Mouse (Mus musculus) kidney, postnatal 0 days (tissue): ENCODE measurements at regions not wholly inside any gene's neighbourhood (a gene's known extent, or its start where the extent isn't known, plus 50 kb on each side); places are given as distances from the start of the nearest gene placed in this dataset.

Source experiments
- ATAC-seq: fragments of 200-750 bp; cut with Nextera tagmentation; replicated peaks from 2 replicates; pipeline ENCODE4 v1.8.0; 2017; ENCODE audit warnings: low read depth, moderate number of reproducible peaks, moderate TSS enrichment, moderate library complexity; ENCODE audit not compliant: low FRiP score
- DNase-seq: peaks from one replicate; pipeline ENCODE4 v3.0.0-alpha.2; 2016; ENCODE audit warnings: low spot score
- H3K27ac ChIP-seq: fragments of 300-500 bp; sonication (generic); 2 replicates; pipeline ENCODE4 v1.5.1; 2014; ENCODE audit warnings: mild to moderate bottlenecking
- H3K27me3 ChIP-seq: fragments of 300-500 bp; sonication (generic); 2 replicates; pipeline ENCODE4 v1.6.1; 2014; ENCODE audit warnings: low read length, mixed read lengths; ENCODE audit not compliant: insufficient read depth
- H3K36me3 ChIP-seq: fragments of 300-500 bp; sonication (generic); 2 replicates; pipeline ENCODE4 v1.6.1; 2014; ENCODE audit warnings: low read length, mixed read lengths; ENCODE audit not compliant: insufficient read depth
- H3K4me1 ChIP-seq: fragments of 300-500 bp; sonication (generic); replicated peaks from 2 replicates; pipeline ENCODE4 v1.6.1; 2014; ENCODE audit warnings: antibody characterized with exemption, low read length, mixed read lengths; ENCODE audit not compliant: insufficient read depth
- H3K4me2 ChIP-seq: fragments of 300-500 bp; sonication (generic); 2 replicates; pipeline ENCODE4 v1.6.1; 2014; ENCODE audit warnings: mild to moderate bottlenecking, low read length, moderate library complexity, mixed read lengths
- H3K4me3 ChIP-seq: fragments of 300-500 bp; sonication (generic); replicated peaks from 2 replicates; pipeline ENCODE4 v1.5.1; 2014; ENCODE audit warnings: low read depth, low read length
- H3K9ac ChIP-seq: fragments of 300-500 bp; sonication (generic); 2 replicates; pipeline ENCODE4 v1.6.1; 2014; ENCODE audit warnings: low read depth, low read length
- H3K9me3 ChIP-seq: fragments of 300-500 bp; sonication (generic); replicated peaks from 2 replicates; pipeline ENCODE4 v1.6.1; 2016; ENCODE audit warnings: low read length, inconsistent platforms, mixed read lengths
- CTCF ChIP-seq: IDR thresholded peaks from 2 replicates; pipeline ENCODE4 v1.5.1; 2016; ENCODE audit warnings: antibody characterized with exemption, low read depth, mild to moderate bottlenecking, moderate library complexity
- WGBS: fragments of 180-500 bp; shearing (Covaris S2); extraction: QIAGEN DNeasy Blood & Tissue Kit; methylation state at CpG from one replicate; pipeline ENCODE4 v1.1.7; 2014; 5-methylcytosine and 5-hydroxymethylcytosine counted together
- microRNA-seq: library from miRNA; unstranded; fragments of <30 nt; microRNA quantifications from one replicate; pipeline ENCODE4, GENCODE M21; 2016

DNA sequence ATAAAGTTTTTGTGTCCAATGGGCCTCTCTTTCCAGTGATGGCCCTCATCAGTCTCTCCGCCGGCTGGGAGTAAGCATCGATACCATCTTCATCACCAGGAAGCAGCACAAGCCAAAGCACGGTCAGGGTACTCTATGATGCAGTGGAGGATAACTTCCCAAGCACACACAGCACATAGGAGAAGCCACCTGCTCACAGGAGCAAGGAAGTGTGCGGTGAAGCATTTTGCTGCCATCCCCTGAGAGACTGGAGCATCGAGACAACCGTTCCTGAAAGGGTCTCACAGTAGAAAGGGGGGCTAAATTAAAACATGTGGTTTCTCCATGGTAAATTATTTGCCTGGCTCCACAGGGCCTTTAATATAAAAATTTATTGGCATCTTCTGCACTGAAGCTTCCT lies 277.1 kb downstream of the Lrig3 start:
- TF ChIP-seq CTCF = no peak
- H3K36me3 ChIP-seq = no peaks in the 10 kb centered on the region
- DNase-seq (no peak), ATAC-seq (no peak)
- 66% methylated on average over 7 of the region's 7 CpGs for WGBS
- H3K4me1 ChIP-seq = no peaks in the 10 kb centered on the region
- no peak overlapping the region for H3K27ac ChIP-seq
- no peak overlapping the region for H3K4me2 ChIP-seq
- H3K27me3 ChIP-seq = no peaks in the 10 kb centered on the region
- H3K4me3 ChIP-seq = no peak overlapping the region
- H3K9me3 ChIP-seq = no peaks in the 10 kb centered on the region
- H3K9ac ChIP-seq = no peak overlapping the region

DNA sequence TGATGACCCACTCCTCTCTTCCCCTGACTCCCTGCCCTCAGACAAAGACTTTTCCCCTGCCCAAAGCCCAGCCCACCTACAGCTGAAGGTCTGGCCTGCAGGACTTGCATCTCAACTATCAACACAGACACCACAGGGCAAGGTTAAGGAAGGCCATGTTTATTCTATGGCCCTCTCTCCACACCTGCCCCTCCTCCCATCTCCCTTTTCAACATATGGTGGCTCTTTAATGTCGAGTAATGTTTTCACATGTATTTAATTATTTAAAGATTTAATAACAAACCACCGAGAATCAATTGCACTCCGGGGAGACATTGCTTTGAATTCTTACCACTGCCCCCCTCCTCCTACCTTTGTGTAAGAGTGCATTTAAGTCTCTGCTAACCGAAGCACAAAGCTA lies 273.6 kb downstream of the Lrig3 start:
- Histone ChIP-seq H3K9ac (no peak overlapping the region), H3K27ac (no peak overlapping the region), H3K4me2 (no peak overlapping the region), H3K4me1 (no peaks in the 10 kb centered on the region), H3K27me3 (no peaks in the 10 kb centered on the region), H3K4me3 (no peak overlapping the region), H3K36me3 (no peaks in the 10 kb centered on the region), H3K9me3 (no peaks in the 10 kb centered on the region)
- no peak for DNase-seq
- 21% methylated on average over 4 of the region's 4 CpGs for WGBS
- ATAC-seq = no peak
- TF ChIP-seq CTCF = no peak

Small RNAs in the stretch of these regions (microRNA-seq; reads per million reads assigned to microRNA genes)
- 7.0 reads per million, percentile 19 among the genes with 10 or more reads in this experiment for gene Mir378d
